9 mouse cellular contexts compared by ENCODE assay signal in the genomic region with DNA sequence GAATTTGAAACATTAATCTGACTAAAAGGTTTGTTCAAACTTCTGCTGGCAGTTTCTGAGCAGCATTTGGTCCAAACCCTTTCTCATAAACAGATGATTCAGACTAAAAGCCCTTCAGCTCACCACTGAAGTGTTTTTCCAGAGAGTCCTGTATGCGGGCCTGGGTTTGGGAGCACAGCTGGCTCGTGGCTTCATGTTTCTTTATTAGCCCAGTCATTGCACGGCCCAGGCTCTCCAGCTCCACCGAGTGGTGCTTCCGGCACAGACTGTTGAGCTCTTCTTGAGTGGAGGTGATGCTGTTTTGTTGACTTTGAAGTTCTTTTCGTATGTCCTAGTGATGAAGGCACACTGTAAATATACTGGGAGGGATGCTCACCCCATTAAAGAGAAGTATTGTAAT.
DNase-seq lines count a peak whose midpoint lies in the region; ATAC-seq and TF ChIP-seq lines count a peak whose summit lies in the region.
"Had no signal": no experiment of that assay in that cellular context is flagged by ENCODE, and none has a peak within 500 bp of the region (broad histone marks: within the 10 kb centered on the region; RNA-seq: fewer than 3 reads in every experiment).

No protein-coding gene starts in this region.

- no peak overlapping the region for H3K9ac ChIP-seq in forebrain, postnatal 0 days
- no peak overlapping the region for H3K9ac ChIP-seq in forebrain, embryonic 15.5 days (replicated peaks)
- H3K9ac ChIP-seq in embryonic facial prominence, embryonic 15.5 days, result no peak overlapping the region
- H3K9ac ChIP-seq in liver, embryonic 11.5 days (ENCODE audit: low read depth, low read length), result no peak overlapping the region

- H3K4me2 ChIP-seq in forebrain, postnatal 0 days (ENCODE audit: low read depth), result no peak overlapping the region
- no peak overlapping the region for H3K4me2 ChIP-seq in forebrain, embryonic 15.5 days (replicated peaks)
- H3K4me2 ChIP-seq in embryonic facial prominence, embryonic 15.5 days (replicated peaks), result no peak overlapping the region
- no peak overlapping the region for H3K4me2 ChIP-seq in liver, embryonic 11.5 days

- H3K9me3 ChIP-seq in forebrain, postnatal 0 days (ENCODE audit: low read length), result no peaks in the 10 kb centered on the region
- H3K9me3 ChIP-seq in forebrain, embryonic 15.5 days, result no peaks in the 10 kb centered on the region
- H3K9me3 ChIP-seq in embryonic facial prominence, embryonic 15.5 days (replicated peaks), result no peaks in the 10 kb centered on the region
- no peaks in the 10 kb centered on the region for H3K9me3 ChIP-seq in liver, embryonic 11.5 days (ENCODE audit: control insufficient read depth, low read length)

- TF ChIP-seq CTCF in forebrain, postnatal 0 days (IDR thresholded peaks at IDR 0.05; ENCODE audit: low read depth), result peak; percentile 33; the same call in 1 of the 2 replicates
- peak; percentile 46; the same call in 1 of the 2 replicates for TF ChIP-seq CTCF in lung, adult 2 months (IDR thresholded peaks at IDR 0.05; ENCODE audit: insufficient read depth, low read length)

- ATAC-seq in forebrain, postnatal 0 days, result no peak
- no peak for ATAC-seq in forebrain, embryonic 15.5 days (replicated peaks)
- no peak for ATAC-seq in embryonic facial prominence, embryonic 15.5 days (ENCODE audit: insufficient number of reproducible peaks, low FRiP score, low TSS enrichment, low read depth)
- no peak for ATAC-seq in granulocyte monocyte progenitor cell, adult 5-6 weeks (replicated peaks; ENCODE audit: poor library complexity, severe bottlenecking)
- no peak for ATAC-seq in liver, embryonic 11.5 days (replicated peaks; ENCODE audit: low FRiP score)

- no peak for TF ChIP-seq POLR2A in lung, adult 2 months (IDR thresholded peaks at IDR 0.05; ENCODE audit: borderline replicate concordance, extremely low read depth, low read depth, low read length)

- WGBS in forebrain, postnatal 0 days, result 48% methylated on average over 6 of the region's 6 CpGs
- WGBS in forebrain, embryonic 15.5 days, result 49% methylated on average over 6 of the region's 6 CpGs
- WGBS in embryonic facial prominence, embryonic 15.5 days, result 27% methylated on average over 6 of the region's 6 CpGs
- 29% methylated on average over 6 of the region's 6 CpGs for WGBS in lung, adult 2 months
- 48% methylated on average over 6 of the region's 6 CpGs for WGBS in liver, embryonic 11.5 days

- DNase-seq in forebrain, postnatal 0 days, result no peak
- peak; percentile 51 for DNase-seq in 3134 (ENCODE audit: extremely low read depth, insufficient read length, low spot score)
- DNase-seq in lung, adult 2 months, result no peak
- no peak for DNase-seq in liver, embryonic 11.5 days (ENCODE audit: low spot score)
- no peak for DNase-seq in layer of hippocampus, postnatal 10 days (ENCODE audit: low spot score in 2 of 2)
- DNase-seq: cerebellum, adult 11 months had no signal

- H3K27ac ChIP-seq in forebrain, postnatal 0 days (ENCODE audit: low read depth, low read length), result no peak overlapping the region
- no peak overlapping the region for H3K27ac ChIP-seq in forebrain, embryonic 15.5 days (replicated peaks)
- H3K27ac ChIP-seq in embryonic facial prominence, embryonic 15.5 days (replicated peaks), result 0 out of 2 replicates have a peak overlapping the region, but pooled peaks have one; percentile 5
- H3K27ac ChIP-seq in liver, embryonic 11.5 days (ENCODE audit: low read depth, low read length), result no peak overlapping the region

- H3K36me3 ChIP-seq in forebrain, postnatal 0 days (ENCODE audit: insufficient read depth), result no peaks in the 10 kb centered on the region
- no peaks in the 10 kb centered on the region for H3K36me3 ChIP-seq in forebrain, embryonic 15.5 days
- H3K36me3 ChIP-seq in embryonic facial prominence, embryonic 15.5 days, result no peaks in the 10 kb centered on the region
- no peaks in the 10 kb centered on the region for H3K36me3 ChIP-seq in liver, embryonic 11.5 days (ENCODE audit: control insufficient read depth, insufficient read depth, low read length)

- no peak overlapping the region for H3K4me3 ChIP-seq in forebrain, postnatal 0 days (ENCODE audit: low read depth, low read length)
- no peak overlapping the region for H3K4me3 ChIP-seq in forebrain, embryonic 15.5 days
- H3K4me3 ChIP-seq in embryonic facial prominence, embryonic 15.5 days (replicated peaks), result no peak overlapping the region
- H3K4me3 ChIP-seq in lung, adult 2 months (replicated peaks; ENCODE audit: extremely low read depth, low read depth, low read length), result no peak overlapping the region
- H3K4me3 ChIP-seq in liver, embryonic 11.5 days (ENCODE audit: low read depth, low read length), result no peak overlapping the region

- H3K27me3 ChIP-seq in forebrain, postnatal 0 days (ENCODE audit: insufficient read depth, low read length), result no peaks in the 10 kb centered on the region
- no peaks in the 10 kb centered on the region for H3K27me3 ChIP-seq in forebrain, embryonic 15.5 days
- H3K27me3 ChIP-seq in embryonic facial prominence, embryonic 15.5 days, result no peaks in the 10 kb centered on the region
- no peaks in the 10 kb centered on the region for H3K27me3 ChIP-seq in liver, embryonic 11.5 days (replicated peaks; ENCODE audit: control insufficient read depth, insufficient read depth, low read length)

- no peaks in the 10 kb centered on the region for H3K4me1 ChIP-seq in forebrain, postnatal 0 days (ENCODE audit: insufficient read depth)
- H3K4me1 ChIP-seq in forebrain, embryonic 15.5 days, result no peaks in the 10 kb centered on the region
- H3K4me1 ChIP-seq in embryonic facial prominence, embryonic 15.5 days, result peaks cover 13% of the 10 kb centered on the region
- no peaks in the 10 kb centered on the region for H3K4me1 ChIP-seq in lung, adult 2 months (ENCODE audit: control insufficient read depth, insufficient read depth, low read length)
- no peaks in the 10 kb centered on the region for H3K4me1 ChIP-seq in liver, embryonic 11.5 days (replicated peaks; ENCODE audit: control insufficient read depth, insufficient read depth, low read length)
